Mouse (Mus musculus): Measurements from ENCODE around the gene Ifna5.
A peak's percentile ranks its signal among the peaks of the same experiment; 100 is the strongest.
"Not testable (repeated sequence)": the region's sequence is repeated elsewhere in the genome, so short reads cannot be mapped to it uniquely, and the experiment has no call there.

The Ifna5 gene

GRCm38 (mm10) chr4:88835225-88835624 lies at the start of gene Ifna5:
Gene Ifna5 (plus strand): TSS chr4:88835525.
- not testable (repeated sequence) for DNase-seq (ENCODE audit: low spot score in 2 of 2)

- DNase-seq (ENCODE audit: low spot score in 2 of 2): peak; percentile 59 to 60
Observed at GRCm38 (mm10) chr4:88788402-88788801, 46.9 kb upstream of the Ifna5 start, which contains the start of gene Gm13277. Gene Gm13277 (plus strand): TSS chr4:88788632.

GRCm38 (mm10) chr4:88791250-88791649 lies 44.1 kb upstream of the Ifna5 start, which contains the start of gene Gm13278:
Gene Gm13278 (plus strand): TSS chr4:88791550.
- DNase-seq (ENCODE audit: low spot score in 2 of 2): not testable (repeated sequence)

GRCm38 (mm10) chr4:88793936-88794675 lies 41.2 kb upstream of the Ifna5 start, which contains the start of gene Gm13275:
Gene Gm13275 (plus strand): TSS chr4:88794487.
- DNase-seq (ENCODE audit: low spot score in 2 of 2): peak; percentile 75 to 79

GRCm38 (mm10) chr4:88797097-88797496 lies 38.2 kb upstream of the Ifna5 start, which contains the start of gene Gm13279:
Gene Gm13279 (plus strand): TSS chr4:88797397.
- DNase-seq (ENCODE audit: low spot score in 2 of 2): not testable (repeated sequence)

GRCm38 (mm10) chr4:88799365-88799764 lies 36.0 kb upstream of the Ifna5 start, which contains the start of gene Gm13285:
Gene Gm13285 (plus strand): TSS chr4:88799665.
- DNase-seq (ENCODE audit: low spot score in 2 of 2): not testable (repeated sequence)

- DNase-seq (ENCODE audit: low spot score in 2 of 2): not testable (repeated sequence)
Observed at GRCm38 (mm10) chr4:88802954-88803353, 32.4 kb upstream of the Ifna5 start, which contains the start of gene Gm13287. Gene Gm13287 (plus strand): TSS chr4:88803254.

- not testable (repeated sequence) for DNase-seq (ENCODE audit: low spot score in 2 of 2)
Observed at GRCm38 (mm10) chr4:88805231-88805630, 30.1 kb upstream of the Ifna5 start, which contains the start of gene Gm13288. Gene Gm13288 (plus strand): TSS chr4:88805531.

GRCm38 (mm10) chr4:88805761-88806160 lies 29.6 kb upstream of the Ifna5 start:
- peak in 1 of 2 experiments; percentile 28 for DNase-seq (ENCODE audit: low spot score in 2 of 2)

- DNase-seq (ENCODE audit: low spot score in 2 of 2): no peak
Observed at GRCm38 (mm10) chr4:88815928-88816327, 19.4 kb upstream of the Ifna5 start, which contains the start of gene Ifna7. Gene Ifna7 (plus strand): TSS chr4:88816228.

- DNase-seq (ENCODE audit: low spot score in 2 of 2): no peak
Observed at GRCm38 (mm10) chr4:88819659-88820058, 15.7 kb upstream of the Ifna5 start, which contains the start of gene Ifna11. Gene Ifna11 (plus strand): TSS chr4:88819959.

- no peak for DNase-seq (ENCODE audit: low spot score in 2 of 2)
Observed at GRCm38 (mm10) chr4:88822995-88823394, 12.3 kb upstream of the Ifna5 start.

GRCm38 (mm10) chr4:88827116-88827515 lies 8.2 kb upstream of the Ifna5 start, which contains the start of gene Ifna6:
Gene Ifna6 (plus strand): TSS chr4:88827416.
- DNase-seq (ENCODE audit: low spot score in 2 of 2): not testable (repeated sequence)

GRCm38 (mm10) chr4:88830523-88830922 lies 4.8 kb upstream of the Ifna5 start:
- no peak for DNase-seq (ENCODE audit: low spot score in 2 of 2)

GRCm38 (mm10) chr4:88838828-88839227 lies 3.5 kb downstream of the Ifna5 start:
- DNase-seq (ENCODE audit: low spot score in 2 of 2): no peak

- DNase-seq (ENCODE audit: low spot score in 2 of 2): no peak
Observed at GRCm38 (mm10) chr4:88840058-88840457, 4.7 kb downstream of the Ifna5 start.

- DNase-seq (ENCODE audit: low spot score in 2 of 2): no peak
Observed at GRCm38 (mm10) chr4:88841438-88841911, 6.2 kb downstream of the Ifna5 start, which contains the start of gene Ifna4. Gene Ifna4 (plus strand): TSS chr4:88841861.

- no peak for DNase-seq (ENCODE audit: low spot score in 2 of 2)
Observed at GRCm38 (mm10) chr4:88845334-88845733, 10.0 kb downstream of the Ifna5 start.

- no peak for DNase-seq (ENCODE audit: low spot score in 2 of 2)
Observed at GRCm38 (mm10) chr4:88849698-88850097, 14.4 kb downstream of the Ifna5 start, which contains the start of gene Ifna1. Gene Ifna1 (plus strand): TSS chr4:88850087.

- no peak for DNase-seq (ENCODE audit: low spot score in 2 of 2)
Observed at GRCm38 (mm10) chr4:88851026-88851763, 15.9 kb downstream of the Ifna5 start.

GRCm38 (mm10) chr4:88859214-88859613 lies 23.9 kb downstream of the Ifna5 start:
- DNase-seq (ENCODE audit: low spot score in 2 of 2): no peak

GRCm38 (mm10) chr4:88863309-88863708 lies 28.0 kb downstream of the Ifna5 start:
- DNase-seq (ENCODE audit: low spot score in 2 of 2): no peak
